Mouse (Mus musculus) leukemia stem cell, adult 10-12 weeks (primary cell): ENCODE data around the gene Kpna3. TPM values are rescaled to one million over a fixed set of nuclear protein-coding genes. Genes with fewer than 3 reads are reported as not detected.

Experiments used
- polyA plus RNA-seq: library from polyadenylated mRNA; stranded (reverse); fragments of >175 nt; gene quantifications from 2 replicates; pipeline ENCODE4 v1.2.3, GENCODE M21; 2012; ENCODE audit warnings: low replicate concordance

The Kpna3 gene
- polyA plus RNA-seq: 3.7 and 10.9 TPM in 2 replicates

DNA sequence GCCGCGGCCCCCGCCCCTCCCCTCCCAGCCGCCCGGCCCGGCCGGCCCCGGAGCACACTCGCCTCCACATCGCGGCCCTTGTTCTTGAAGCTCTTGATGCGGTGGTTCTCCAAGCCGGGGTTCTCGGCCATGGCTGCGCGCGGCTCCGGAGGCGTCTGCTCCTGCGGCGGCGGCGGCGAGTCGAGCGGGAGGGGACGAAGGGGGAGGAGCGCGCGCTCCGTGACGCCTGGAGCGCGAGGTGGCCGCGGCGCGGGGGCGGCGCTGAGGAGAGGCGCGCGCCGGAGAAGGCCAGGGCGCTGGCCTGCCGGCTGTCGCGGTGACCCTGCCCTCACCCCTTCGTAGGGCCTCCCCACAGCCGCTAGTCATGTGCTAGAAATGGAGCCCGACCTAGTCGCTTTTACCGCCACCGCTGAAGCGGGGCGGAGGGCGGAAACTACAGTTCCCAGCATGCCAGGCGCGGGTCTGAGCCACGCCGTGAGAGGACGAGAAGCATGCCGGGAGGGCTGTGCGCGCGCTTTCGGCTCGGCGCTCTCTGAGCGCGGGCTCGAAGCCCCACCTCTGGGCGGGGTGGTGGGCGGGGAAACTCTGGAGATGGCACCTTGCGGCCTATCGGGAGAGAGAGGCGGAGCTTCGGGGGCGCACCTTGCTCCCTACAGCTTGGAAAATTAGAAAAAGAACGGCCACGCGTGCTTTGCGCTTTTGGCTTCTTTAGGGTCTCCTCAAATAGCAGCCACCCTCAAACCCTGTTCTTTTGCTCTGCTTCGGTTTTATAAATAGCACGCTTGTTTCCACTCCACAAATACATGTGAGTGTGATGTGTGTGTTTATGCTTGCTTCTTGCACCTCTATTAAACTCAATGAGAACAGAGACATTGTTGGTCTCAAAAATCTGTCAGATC lies at the start of gene Kpna3:
Gene Kpna3, minus strand, starts transcription at position 214 of the 899 bp plus-strand sequence.

DNA sequence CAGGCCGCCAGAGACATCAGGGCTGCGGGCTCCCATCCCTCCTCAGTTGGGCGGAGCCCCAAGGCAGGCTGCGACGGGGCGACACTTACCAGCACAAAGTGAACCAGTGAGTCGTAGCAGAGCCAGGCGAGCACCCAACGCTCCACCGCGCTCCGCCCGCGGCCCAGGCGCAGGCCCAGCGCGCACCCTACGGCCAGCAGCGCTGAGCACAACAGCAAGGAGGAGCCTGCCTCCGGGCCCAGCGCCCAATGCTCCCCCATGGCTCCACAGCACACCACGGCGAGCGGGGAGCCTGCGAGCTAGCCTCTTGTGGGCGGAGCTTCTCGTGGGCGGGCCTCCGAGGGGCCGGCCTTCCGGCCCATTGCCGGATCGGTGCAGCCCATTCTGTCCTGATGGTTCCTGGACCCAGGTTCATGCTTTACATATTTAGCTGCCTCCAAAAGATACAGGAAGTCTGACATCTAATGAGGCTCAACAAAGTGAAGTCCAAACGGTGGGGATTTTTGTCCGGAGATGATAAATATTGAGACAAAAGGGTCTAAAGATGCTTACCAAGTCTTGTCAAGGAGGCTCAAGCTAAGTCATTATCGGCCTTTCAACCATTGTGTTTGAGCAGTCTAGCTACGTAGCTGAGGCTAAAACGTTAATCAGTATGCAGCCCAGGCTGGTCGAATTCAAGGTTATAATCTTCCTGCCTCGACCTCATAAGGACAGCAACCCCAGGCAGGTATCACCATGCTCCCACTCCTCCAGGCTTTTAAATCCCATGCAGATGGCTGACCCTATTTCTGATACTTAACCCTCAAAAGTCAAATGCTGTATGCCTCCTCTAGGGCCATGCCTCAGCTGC lies 79.3 kb downstream of the Kpna3 start, which contains the start of gene Ebpl:
Gene Ebpl, minus strand, starts transcription at position 309 of the 850 bp plus-strand sequence.

Other genes starting within 250 kb of the Kpna3 start
- gene Sgcg, start 181.4 kb downstream of the Kpna3 start, polyA plus RNA-seq: not detected in 2 replicates
- gene Arl11, start 130.1 kb downstream of the Kpna3 start, polyA plus RNA-seq: 0.15 and 0.50 TPM in 2 replicates
- gene Ebpl, start 79.4 kb downstream of the Kpna3 start, polyA plus RNA-seq: 0.48 and 0.77 TPM in 2 replicates
- gene Spryd7, start 117.0 kb upstream of the Kpna3 start, polyA plus RNA-seq: 2.3 and 3.8 TPM in 2 replicates
- gene Trim13, start 158.4 kb upstream of the Kpna3 start, polyA plus RNA-seq: 0.15 TPM in 1 of 2 replicates, not detected in the other
- gene Kcnrg, start 167.6 kb upstream of the Kpna3 start, polyA plus RNA-seq: not detected in 2 replicates